Mouse (Mus musculus) erythroblast, embryonic 14.5 days (primary cell): ENCODE results near the gene Sept10.

Experiments
- GATA1 ChIP-seq: IDR thresholded peaks from 2 replicates; pipeline ENCODE4 v1.6.1; 2012; ENCODE audit warnings: low read length, inconsistent platforms, mixed read lengths
- TAL1 ChIP-seq: IDR thresholded peaks from 3 replicates; pipeline ENCODE4 v1.6.1; 2012; ENCODE audit warnings: low read length, inconsistent platforms, mixed read lengths

GRCm38 (mm10) chr10:59119001-59119400 lies 102.6 kb downstream of the Sept10 start:
- TF ChIP-seq GATA1 (no peak), TAL1 (no peak)
